Mouse (Mus musculus) liver, adult (tissue): ENCODE results near the gene Tmem89.

ENCODE experiments used
- GATA4 ChIP-seq: IDR thresholded peaks from 2 replicates; pipeline ENCODE4 v1.6.1; 2014; ENCODE audit warnings: mild to moderate bottlenecking, low read length; ENCODE audit not compliant: insufficient replicate concordance

The Tmem89 gene

GRCm38 (mm10) chr9:108964338-108964737 is 49.9 kb downstream of the Tmem89 start:
- TF ChIP-seq GATA4: no peak
